Mouse (Mus musculus) left cerebral cortex, adult 18-20 months (tissue): ENCODE results near the gene Atg4d. TPM values are rescaled to one million over a fixed set of nuclear protein-coding genes. Genes with fewer than 3 reads are reported as not detected.
"Not testable (repeated sequence)": the region's sequence is repeated elsewhere in the genome, so short reads cannot be mapped to it uniquely, and the experiment has no call there.

Experiments used
- DNase-seq, 2 experiments: peaks; one replicate each; pipeline ENCODE4 v3.0.0; 2021 to 2022; ENCODE audit warnings: low spot score in 2 of 2, mixed read lengths in 1 of 2
- long read RNA-seq, 2 experiments: library from polyadenylated mRNA; stranded (forward); transcript quantifications; one replicate each; pipeline ENCODE4 v2.0.0; 2021
- total RNA-seq, 2 experiments: library from RNA; stranded (reverse); gene quantifications; 2 replicates each; pipeline ENCODE4 v1.2.3; 2021

Gene Atg4d
- 10 to 100 TPM; 46.4 to 49.9 TPM for total RNA-seq
- long read RNA-seq, experiment 1, full-length matches to known transcripts: 73 of 121 reads
- long read RNA-seq, experiment 1, partial matches to known transcripts: 18 of 121 reads
- long read RNA-seq, experiment 1, other reads (novel, unspliced or antisense): 30 of 121 reads
- long read RNA-seq, experiment 2, full-length matches to known transcripts: 64 of 90 reads
- long read RNA-seq, experiment 2, partial matches to known transcripts: 13 of 90 reads
- long read RNA-seq, experiment 2, other reads (novel, unspliced or antisense): 13 of 90 reads

GRCm38 (mm10) chr9:21265000-21265561 is at the start of gene Atg4d:
TSS of gene Atg4d (plus strand) at chr9:21265293.
- DNase-seq: peak; percentile 95 to 98

GRCm38 (mm10) chr9:21216050-21216841 is 48.8 kb upstream of the Atg4d start:
- peak in 1 of 2 experiments; percentile 37 for DNase-seq

GRCm38 (mm10) chr9:21219820-21220219 is 45.3 kb upstream of the Atg4d start:
- no peak for DNase-seq

- peak; percentile 93 for DNase-seq
Measured at GRCm38 (mm10) chr9:21220490-21221382, 44.4 kb upstream of the Atg4d start.

DNA sequence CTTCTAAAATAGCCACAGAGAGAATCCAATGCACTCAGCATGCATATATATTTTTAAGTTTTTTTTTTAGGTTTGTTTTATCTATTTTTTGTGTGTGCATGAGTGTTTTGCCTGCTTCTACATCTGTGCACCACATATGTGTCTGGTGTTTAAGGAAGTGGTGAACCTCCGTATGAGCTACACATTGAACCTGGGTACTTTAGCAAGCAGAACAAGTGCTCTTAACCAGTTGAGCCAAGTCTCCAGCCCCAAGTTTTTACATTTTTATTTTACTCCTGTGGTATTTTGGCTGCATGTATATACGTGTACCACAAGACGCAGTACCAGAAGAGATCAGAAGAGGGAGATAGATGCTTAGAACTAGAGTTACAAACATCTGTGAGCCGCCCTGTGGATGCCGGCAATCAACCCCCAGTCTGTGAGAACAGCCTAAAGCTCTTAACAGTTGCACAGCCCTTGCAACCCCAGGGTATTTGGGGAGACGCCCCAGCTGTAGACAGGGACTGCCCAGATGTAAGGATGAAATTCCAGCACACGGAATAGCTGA is 43.6 kb upstream of the Atg4d start:
- peak in 1 of 2 experiments; percentile 50 for DNase-seq

DNA sequence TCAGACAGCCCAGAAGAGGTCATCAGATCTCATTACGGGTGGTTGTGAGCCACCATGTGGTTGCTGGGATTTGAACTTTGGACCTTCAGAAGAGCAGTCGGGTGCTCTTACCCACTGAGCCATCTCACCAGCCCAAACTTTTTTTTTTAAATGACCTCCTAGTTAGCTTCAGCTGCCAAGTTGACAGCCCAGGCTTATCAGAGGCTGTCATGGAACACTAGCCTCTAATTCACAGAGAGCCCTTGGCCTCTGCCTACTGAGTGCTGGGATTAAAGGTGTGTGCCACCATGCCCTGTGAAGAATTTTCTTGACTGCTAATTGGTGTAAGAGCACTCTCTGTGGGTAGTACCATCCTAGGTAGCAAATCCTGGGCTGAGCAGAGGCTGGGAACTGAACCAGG is 41.6 kb upstream of the Atg4d start:
- not testable (repeated sequence) for DNase-seq

- DNase-seq: no peak
Measured at GRCm38 (mm10) chr9:21223906-21224305, 41.2 kb upstream of the Atg4d start.

DNA sequence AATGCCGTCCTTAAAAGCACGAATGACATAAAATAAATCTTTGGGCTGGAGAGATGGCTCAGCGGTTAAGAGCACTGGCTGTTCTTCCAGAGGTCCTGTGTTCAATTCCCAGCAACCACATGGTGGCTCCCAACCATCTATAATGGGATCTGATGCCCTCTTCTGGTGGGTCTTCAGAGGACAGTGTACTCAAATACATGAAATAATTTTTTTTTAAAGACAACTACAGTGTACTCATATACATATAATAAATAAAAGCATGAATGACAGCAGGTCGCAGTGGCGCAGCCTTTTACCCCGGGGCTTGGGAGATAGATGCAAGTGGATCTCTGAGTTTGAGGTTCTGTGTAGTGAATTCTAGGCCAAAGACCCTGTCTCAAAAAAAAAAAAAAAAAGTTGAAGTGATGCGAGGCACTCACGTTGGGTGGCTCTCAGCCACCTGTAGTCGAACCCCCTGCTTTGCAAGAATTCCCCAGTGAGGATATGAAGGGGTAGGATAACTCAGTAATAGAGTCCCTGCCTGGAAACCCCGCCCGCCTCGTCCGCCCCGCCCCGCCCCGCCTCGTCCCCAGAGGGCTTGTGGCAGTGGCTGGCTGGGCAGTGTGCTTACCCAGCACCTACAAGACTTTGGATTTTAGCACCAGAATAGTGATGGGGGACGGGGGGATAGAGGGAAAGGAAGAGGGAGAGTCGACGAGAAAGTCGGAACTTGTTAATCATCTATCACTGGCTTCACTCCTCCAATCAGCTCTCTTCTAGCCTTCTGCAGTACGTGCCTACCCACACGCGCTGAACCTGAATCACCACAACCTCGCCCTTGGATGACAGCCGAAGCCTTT is 40.3 kb upstream of the Atg4d start:
- DNase-seq: no peak

GRCm38 (mm10) chr9:21225415-21225758 is 39.7 kb upstream of the Atg4d start:
- no peak for DNase-seq

- DNase-seq: no peak
Measured at GRCm38 (mm10) chr9:21227342-21227741, 37.8 kb upstream of the Atg4d start.

DNA sequence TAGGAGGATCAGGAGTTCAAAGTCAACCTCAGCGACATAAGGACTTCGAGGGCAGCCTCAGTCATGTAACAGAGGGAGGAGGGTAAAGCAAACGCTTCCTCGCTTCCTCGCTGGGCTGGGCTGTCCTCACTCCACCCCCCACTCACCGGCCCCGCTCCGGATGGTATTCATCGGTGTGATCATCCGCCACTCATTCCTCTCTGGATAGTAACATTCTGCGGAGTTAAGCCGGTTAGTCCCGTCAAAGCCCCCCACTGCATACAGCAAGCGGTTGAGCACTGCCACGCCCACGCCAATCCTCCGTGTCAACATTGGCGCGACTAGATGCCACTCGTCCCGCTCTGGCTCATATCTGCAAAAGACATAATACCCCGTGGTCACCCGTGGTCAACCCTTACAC is 33.5 kb upstream of the Atg4d start:
- DNase-seq: no peak

DNA sequence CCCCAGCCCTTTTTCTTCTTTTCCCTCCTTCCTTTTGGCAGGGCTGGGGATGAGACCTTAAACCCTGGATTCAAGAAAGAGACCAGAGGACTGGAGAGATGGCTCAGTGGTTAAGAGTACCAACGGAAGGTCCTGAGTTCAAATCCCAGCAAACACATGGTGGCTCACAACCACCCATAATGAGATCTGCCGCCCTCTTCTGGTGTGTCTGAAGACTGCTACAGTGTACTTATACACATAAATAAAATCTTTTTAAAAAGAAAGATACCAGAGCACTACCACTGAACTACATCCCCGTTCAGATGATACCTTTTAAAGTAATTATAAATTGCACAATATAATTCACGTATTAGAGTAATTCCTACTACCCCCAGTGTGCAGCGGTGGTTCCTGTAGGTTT is 32.2 kb upstream of the Atg4d start:
- no peak for DNase-seq

DNA sequence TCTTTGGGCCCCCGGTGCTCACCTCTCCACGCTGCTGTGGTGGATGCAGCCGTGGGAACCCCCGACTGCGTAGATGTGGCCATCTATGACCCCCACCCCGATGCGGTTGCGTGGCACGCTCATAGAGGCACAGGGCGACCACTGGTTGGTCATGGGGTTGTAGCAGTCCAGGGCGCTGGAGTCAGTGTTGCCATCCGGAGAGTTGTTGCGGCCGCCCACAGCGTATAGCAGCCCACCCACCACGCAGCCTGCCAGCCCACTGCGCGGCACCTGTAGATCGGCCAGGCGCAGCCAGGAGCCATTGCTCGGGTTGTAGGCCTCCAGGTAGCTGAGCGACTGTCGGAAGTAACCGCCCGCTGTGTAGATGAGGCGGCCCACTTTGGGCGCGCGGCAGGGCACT is 31.7 kb upstream of the Atg4d start:
- DNase-seq: no peak

- DNase-seq: no peak
Measured at GRCm38 (mm10) chr9:21233805-21234204, 31.3 kb upstream of the Atg4d start.

DNA sequence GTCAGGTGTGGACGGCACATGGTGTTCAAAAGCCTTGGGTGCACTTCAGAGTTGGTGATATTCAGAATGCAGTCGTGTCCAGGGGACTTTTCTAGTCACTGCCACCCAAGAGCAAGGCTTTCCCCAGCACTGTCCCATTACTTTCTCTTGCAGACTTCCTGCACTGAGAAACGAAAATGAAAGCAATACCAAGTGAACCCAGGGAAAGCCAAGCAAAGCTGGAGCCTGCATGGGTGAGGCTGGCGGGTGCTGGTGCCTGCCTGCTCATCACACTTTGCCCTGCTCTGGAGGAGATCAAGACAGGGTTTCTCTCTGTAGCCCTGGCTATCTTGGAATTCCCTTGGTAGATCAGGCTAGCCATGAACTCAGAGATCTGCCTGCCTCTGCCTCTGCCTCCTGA is 29.8 kb upstream of the Atg4d start:
- DNase-seq: no peak

DNA sequence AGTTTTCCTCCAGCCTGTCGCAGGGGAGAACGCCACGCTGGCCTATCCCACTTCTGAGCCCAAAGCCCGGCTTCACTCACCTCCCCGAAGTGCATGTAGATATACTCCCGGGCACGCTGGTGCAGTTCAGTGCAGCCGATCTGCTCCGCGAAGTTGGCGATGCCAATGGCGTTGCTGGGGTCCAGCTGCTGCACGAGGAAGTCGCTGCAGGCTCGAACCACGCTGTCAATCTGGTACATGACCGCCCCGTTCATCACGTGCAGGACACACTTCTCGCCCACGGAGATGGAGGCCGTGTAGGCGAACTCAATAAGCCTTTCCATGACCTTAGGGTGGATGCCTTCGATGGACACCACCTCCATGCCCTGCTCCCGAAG is 28.1 kb upstream of the Atg4d start:
- DNase-seq: no peak

DNA sequence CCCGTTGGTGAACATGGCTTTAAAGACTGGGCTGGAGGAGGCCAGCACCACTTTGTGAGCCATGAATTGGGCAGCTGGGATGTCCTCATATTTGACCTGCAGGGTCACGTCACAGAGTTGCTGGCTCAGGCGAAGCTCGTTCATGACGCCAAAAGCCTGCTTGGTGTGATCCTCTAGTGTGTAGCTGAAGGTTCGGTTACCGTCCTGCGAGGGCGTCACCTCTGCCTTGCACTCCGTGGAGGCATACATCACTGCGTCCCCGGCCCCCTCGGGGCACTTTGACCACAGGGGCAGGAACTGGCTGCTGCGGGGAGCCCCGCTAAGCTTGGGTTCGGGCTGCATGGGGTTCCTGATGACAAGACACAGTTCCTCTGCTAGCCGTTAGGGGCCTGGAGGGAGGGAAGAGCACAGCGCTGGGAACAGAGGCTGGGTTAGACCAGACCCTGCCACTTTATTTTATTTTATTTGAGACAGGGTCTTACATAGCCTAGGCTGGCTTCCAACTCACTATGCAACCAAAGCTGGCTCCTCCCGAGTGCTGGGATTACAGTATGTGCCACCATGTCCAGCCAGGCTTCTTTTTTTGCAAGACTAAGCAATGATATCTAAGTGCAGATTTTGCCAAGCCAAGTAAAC is 27.6 kb upstream of the Atg4d start:
- peak in 1 of 2 experiments; percentile 36 for DNase-seq

DNA sequence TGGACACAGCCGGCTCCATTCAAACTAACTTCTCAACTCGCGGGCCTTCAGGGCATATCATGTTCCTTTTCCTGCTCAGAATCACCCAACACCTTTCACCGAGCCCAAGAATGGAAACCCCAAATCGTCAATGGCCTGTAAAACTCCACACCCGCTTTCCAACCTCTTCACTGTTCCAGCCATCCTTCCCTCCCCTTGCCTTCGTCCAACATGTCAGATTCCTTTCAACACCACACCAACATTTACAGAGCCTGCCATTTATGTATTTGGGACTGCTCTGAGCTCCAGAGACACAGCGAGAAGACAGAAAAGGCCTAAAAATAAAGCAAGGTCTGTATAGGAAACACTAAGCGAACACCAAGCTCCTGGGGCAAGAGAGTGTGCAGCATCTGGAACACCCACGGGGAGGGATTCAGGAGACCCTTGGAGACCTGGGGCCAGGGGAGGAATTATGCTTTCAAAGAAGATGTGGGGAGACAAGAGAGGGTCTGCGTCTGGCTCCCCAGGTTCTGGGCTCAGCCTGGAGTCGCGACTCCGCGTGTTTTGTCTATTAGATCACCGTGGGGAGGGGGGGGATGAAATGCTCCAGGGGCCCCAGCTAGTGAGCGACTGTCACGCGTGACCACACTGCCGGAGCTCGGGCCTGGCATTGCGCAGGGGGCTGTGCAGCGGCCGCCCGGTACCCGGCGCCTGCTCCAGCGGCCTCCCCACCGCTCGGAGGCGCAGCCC is 26.9 kb upstream of the Atg4d start:
- no peak for DNase-seq
